Mouse (Mus musculus) lung, postnatal 0 days (tissue): ENCODE measurements around the gene Mfsd12.

ENCODE experiments used
- CTCF ChIP-seq: IDR thresholded peaks from 2 replicates; pipeline ENCODE4 v1.5.1; 2016; ENCODE audit warnings: antibody characterized with exemption, mild to moderate bottlenecking
- EP300 ChIP-seq: IDR thresholded peaks from 2 replicates; pipeline ENCODE4 v1.6.1; 2016; ENCODE audit warnings: antibody characterized with exemption, mild to moderate bottlenecking, control low read depth

DNA sequence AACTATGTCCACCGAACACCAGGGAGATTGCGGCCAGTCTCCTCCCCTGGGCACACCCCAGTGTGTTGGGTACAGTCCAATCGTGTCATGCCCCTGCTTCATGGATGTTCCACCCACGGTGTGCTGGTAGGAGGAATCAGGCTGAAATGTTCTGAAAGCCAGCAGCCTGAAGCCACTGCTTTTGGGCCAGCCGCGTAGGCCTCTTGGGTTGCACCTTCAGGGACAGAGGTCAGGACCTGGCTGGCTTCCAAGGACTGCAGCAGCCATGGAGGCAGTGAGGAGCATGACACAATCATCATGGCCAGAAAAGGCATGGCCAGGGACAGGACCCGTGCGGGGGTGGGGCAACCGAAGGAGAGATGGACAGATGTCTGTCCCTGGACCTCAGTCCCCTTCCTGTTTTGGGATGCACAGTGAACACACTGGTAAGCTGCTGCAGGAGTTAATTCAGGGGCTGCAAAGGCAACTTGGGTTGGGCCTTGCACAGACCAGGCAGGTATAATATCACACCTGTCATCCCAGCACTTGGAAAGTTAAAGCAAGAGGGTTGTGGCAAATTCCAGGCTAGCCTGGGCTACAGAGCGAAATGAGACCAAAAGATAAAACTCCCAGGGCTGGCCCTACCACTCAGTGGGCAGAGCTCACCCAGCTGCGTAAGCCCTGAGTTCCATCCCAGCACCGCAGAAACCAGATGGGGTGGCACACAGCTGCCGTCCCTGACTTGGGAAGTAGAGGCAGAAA lies 38.5 kb upstream of the Mfsd12 start:
- TF ChIP-seq EP300 = no peak
- no peak for TF ChIP-seq CTCF
